Mouse (Mus musculus) limb, embryonic 15.5 days (tissue): ENCODE data around the gene Sgk1. TPM values are rescaled to one million over a fixed set of nuclear protein-coding genes. Genes with fewer than 3 reads are reported as not detected.

Experiments used
- ATAC-seq: fragments of 200-750 bp; cut with Nextera tagmentation; 2 replicates; pipeline ENCODE4 v1.8.0; 2017; ENCODE audit warnings: low read depth, moderate TSS enrichment; ENCODE audit not compliant: insufficient number of reproducible peaks, low FRiP score, low TSS enrichment
- H3K27ac ChIP-seq: fragments of 300-500 bp; sonication (generic); 2 replicates; pipeline ENCODE4 v1.5.1; 2015; ENCODE audit warnings: moderate library complexity, mild to moderate bottlenecking, inconsistent platforms
- H3K27me3 ChIP-seq: fragments of 300-500 bp; sonication (generic); 2 replicates; pipeline ENCODE4 v1.6.1; 2015; ENCODE audit warnings: inconsistent platforms
- H3K36me3 ChIP-seq: fragments of 300-500 bp; sonication (generic); 2 replicates; pipeline ENCODE4 v1.6.1; 2015; ENCODE audit warnings: inconsistent platforms
- H3K4me1 ChIP-seq: fragments of 300-500 bp; sonication (generic); 2 replicates; pipeline ENCODE4 v1.6.1; 2015; ENCODE audit warnings: inconsistent platforms
- H3K4me2 ChIP-seq: fragments of 300-500 bp; sonication (generic); 2 replicates; pipeline ENCODE4 v1.6.1; 2015; ENCODE audit warnings: mild to moderate bottlenecking, inconsistent platforms
- H3K4me3 ChIP-seq: fragments of 300-500 bp; sonication (generic); 2 replicates; pipeline ENCODE4 v1.5.1; 2015; ENCODE audit warnings: mild to moderate bottlenecking, inconsistent platforms
- H3K9ac ChIP-seq: fragments of 300-500 bp; sonication (generic); 2 replicates; pipeline ENCODE4 v1.6.1; 2015; ENCODE audit warnings: inconsistent platforms
- H3K9me3 ChIP-seq: fragments of 300-500 bp; sonication (generic); 2 replicates; pipeline ENCODE4 v1.6.1; 2016; ENCODE audit warnings: inconsistent platforms
- WGBS: fragments of 180-500 bp; shearing (Covaris S2); methylation state at CpG from one replicate; pipeline ENCODE4 v1.1.7; 2015; 5-methylcytosine and 5-hydroxymethylcytosine counted together
- polyA plus RNA-seq: library from polyadenylated mRNA; unstranded; fragments of >200 nt; fragmentation: Nextera tagmentation; extraction: Ambion mirVana; gene quantifications from 2 replicates; pipeline ENCODE4 v1.2.1, GENCODE M21; 2015

The Sgk1 gene
- polyA plus RNA-seq, 1 experiment from 2014 or later: 45.9 TPM

GRCm38 (mm10) chr10:21923495-21923952 lies 41.5 kb downstream of the Sgk1 start:
- ATAC-seq: peak; percentile 54

GRCm38 (mm10) chr10:21924051-21924720 lies 42.2 kb downstream of the Sgk1 start:
- H3K4me3 ChIP-seq: peak overlapping the region; percentile 7; the same call in 1 of the 2 replicates
- H3K4me2 ChIP-seq: peak overlapping the region; percentile 34
- no peaks in the 10 kb centered on the region for H3K36me3 ChIP-seq
- no peaks in the 10 kb centered on the region for H3K27me3 ChIP-seq
- H3K4me1 ChIP-seq: peaks cover 22% of the 10 kb centered on the region
- WGBS: 60% methylated on average over 16 of the region's 16 CpGs
- no peaks in the 10 kb centered on the region for H3K9me3 ChIP-seq
- ATAC-seq: no peak
- H3K9ac ChIP-seq: no peak overlapping the region
- peak overlapping the region; percentile 79 for H3K27ac ChIP-seq

More at GRCm38 (mm10) chr10:21923495-21923952, 41.5 kb downstream of the Sgk1 start:
- Histone ChIP-seq H3K36me3 (no peaks in the 10 kb centered on the region), H3K27me3 (no peaks in the 10 kb centered on the region), H3K4me2 (peak overlapping the region; percentile 34), H3K4me3 (peak overlapping the region; percentile 7; the same call in 1 of the 2 replicates), H3K4me1 (peaks cover 22% of the 10 kb centered on the region), H3K9ac (no peak overlapping the region), H3K9me3 (no peaks in the 10 kb centered on the region), H3K27ac (peak overlapping the region; percentile 79)
- 11% methylated on average over 9 of the region's 9 CpGs for WGBS

- Histone ChIP-seq H3K27ac (no peak overlapping the region), H3K36me3 (no peaks in the 10 kb centered on the region), H3K4me3 (no peak overlapping the region), H3K4me1 (peaks cover 22% of the 10 kb centered on the region), H3K9me3 (no peaks in the 10 kb centered on the region), H3K9ac (no peak overlapping the region), H3K27me3 (no peaks in the 10 kb centered on the region), H3K4me2 (no peak overlapping the region)
- WGBS: 86% methylated on average over 5 of the region's 5 CpGs
- ATAC-seq: no peak
Measured at GRCm38 (mm10) chr10:21926941-21927340, 45.0 kb downstream of the Sgk1 start.

- WGBS: 76% methylated on average over 10 of the region's 10 CpGs
- Histone ChIP-seq H3K4me3 (no peak overlapping the region), H3K27me3 (no peaks in the 10 kb centered on the region), H3K27ac (no peak overlapping the region), H3K4me1 (peaks cover 2% of the 10 kb centered on the region; the same call in 1 of the 2 replicates), H3K36me3 (no peaks in the 10 kb centered on the region), H3K9me3 (no peaks in the 10 kb centered on the region), H3K4me2 (no peak overlapping the region), H3K9ac (no peak overlapping the region)
- ATAC-seq: no peak
Measured at GRCm38 (mm10) chr10:21930781-21931380, 48.9 kb downstream of the Sgk1 start.

- Histone ChIP-seq H3K9ac (no peak overlapping the region), H3K9me3 (no peaks in the 10 kb centered on the region), H3K4me3 (no peak overlapping the region), H3K4me2 (no peak overlapping the region), H3K4me1 (peaks cover 14% of the 10 kb centered on the region), H3K36me3 (no peaks in the 10 kb centered on the region), H3K27me3 (no peaks in the 10 kb centered on the region), H3K27ac (no peak overlapping the region)
- no peak for ATAC-seq
- 82% methylated on average over 3 of the region's 3 CpGs for WGBS
Measured at GRCm38 (mm10) chr10:21932791-21933190, 50.8 kb downstream of the Sgk1 start.

GRCm38 (mm10) chr10:21934826-21935225 lies 52.8 kb downstream of the Sgk1 start:
- peaks cover 18% of the 10 kb centered on the region for H3K4me1 ChIP-seq

GRCm38 (mm10) chr10:21936513-21937221 lies 54.7 kb downstream of the Sgk1 start:
- WGBS: 24% methylated on average over 12 of the region's 12 CpGs

More at GRCm38 (mm10) chr10:21934826-21935225, 52.8 kb downstream of the Sgk1 start:
- no peak overlapping the region for H3K4me2 ChIP-seq
- no peak overlapping the region for H3K4me3 ChIP-seq
- ATAC-seq: no peak
- no peaks in the 10 kb centered on the region for H3K36me3 ChIP-seq
- WGBS: 93% methylated on average over 2 of the region's 2 CpGs
- no peak overlapping the region for H3K9ac ChIP-seq
- no peaks in the 10 kb centered on the region for H3K27me3 ChIP-seq
- H3K9me3 ChIP-seq: no peaks in the 10 kb centered on the region
- H3K27ac ChIP-seq: no peak overlapping the region

GRCm38 (mm10) chr10:21937222-21937605 lies 55.2 kb downstream of the Sgk1 start:
- Histone ChIP-seq H3K36me3 (no peaks in the 10 kb centered on the region), H3K27me3 (no peaks in the 10 kb centered on the region), H3K27ac (peak overlapping the region; percentile 84), H3K4me2 (peak overlapping the region; percentile 30), H3K4me1 (peaks cover 16% of the 10 kb centered on the region), H3K4me3 (no peak overlapping the region; the same call in 1 of the 2 replicates), H3K9me3 (no peaks in the 10 kb centered on the region), H3K9ac (no peak overlapping the region)
- ATAC-seq: peak; percentile 88
- 6% methylated on average over 9 of the region's 9 CpGs for WGBS

More at GRCm38 (mm10) chr10:21936513-21937221, 54.7 kb downstream of the Sgk1 start:
- Histone ChIP-seq H3K36me3 (no peaks in the 10 kb centered on the region), H3K27ac (peak overlapping the region; percentile 84), H3K4me1 (peaks cover 17% of the 10 kb centered on the region), H3K27me3 (no peaks in the 10 kb centered on the region), H3K4me3 (no peak overlapping the region), H3K9ac (no peak overlapping the region), H3K4me2 (peak overlapping the region; percentile 30), H3K9me3 (no peaks in the 10 kb centered on the region)
- ATAC-seq: peak; percentile 52; the same call in 1 of the 2 replicates

- Histone ChIP-seq H3K4me1 (peaks cover 16% of the 10 kb centered on the region), H3K36me3 (no peaks in the 10 kb centered on the region), H3K4me3 (no peak overlapping the region), H3K27ac (peak overlapping the region; percentile 44), H3K9ac (no peak overlapping the region), H3K27me3 (no peaks in the 10 kb centered on the region), H3K4me2 (no peak overlapping the region), H3K9me3 (no peaks in the 10 kb centered on the region)
- ATAC-seq: no peak
- 51% methylated on average over 4 of the region's 4 CpGs for WGBS
Measured at GRCm38 (mm10) chr10:21938166-21938565, 56.2 kb downstream of the Sgk1 start.

GRCm38 (mm10) chr10:21941235-21941634 lies 59.3 kb downstream of the Sgk1 start:
- no peak for ATAC-seq
- Histone ChIP-seq H3K27ac (no peak overlapping the region), H3K27me3 (no peaks in the 10 kb centered on the region), H3K4me3 (no peak overlapping the region), H3K4me1 (peaks cover 16% of the 10 kb centered on the region), H3K36me3 (no peaks in the 10 kb centered on the region), H3K4me2 (no peak overlapping the region), H3K9me3 (no peaks in the 10 kb centered on the region), H3K9ac (no peak overlapping the region)
- WGBS: 78% methylated on average over 3 of the region's 3 CpGs

- no peak overlapping the region for H3K4me2 ChIP-seq
- H3K4me1 ChIP-seq: peaks cover under 1% of the 10 kb centered on the region; the same call in 1 of the 2 replicates
- H3K9me3 ChIP-seq: no peaks in the 10 kb centered on the region
- ATAC-seq: no peak
- no peak overlapping the region for H3K27ac ChIP-seq
- H3K27me3 ChIP-seq: no peaks in the 10 kb centered on the region
- H3K4me3 ChIP-seq: no peak overlapping the region
- no peak overlapping the region for H3K9ac ChIP-seq
- H3K36me3 ChIP-seq: no peaks in the 10 kb centered on the region
- WGBS: 88% methylated on average over 6 of the region's 6 CpGs
Measured at GRCm38 (mm10) chr10:21943145-21943700, 61.2 kb downstream of the Sgk1 start.
